Mouse (Mus musculus): ENCODE results near the gene Trhr2.

Trhr2 gene

DNA sequence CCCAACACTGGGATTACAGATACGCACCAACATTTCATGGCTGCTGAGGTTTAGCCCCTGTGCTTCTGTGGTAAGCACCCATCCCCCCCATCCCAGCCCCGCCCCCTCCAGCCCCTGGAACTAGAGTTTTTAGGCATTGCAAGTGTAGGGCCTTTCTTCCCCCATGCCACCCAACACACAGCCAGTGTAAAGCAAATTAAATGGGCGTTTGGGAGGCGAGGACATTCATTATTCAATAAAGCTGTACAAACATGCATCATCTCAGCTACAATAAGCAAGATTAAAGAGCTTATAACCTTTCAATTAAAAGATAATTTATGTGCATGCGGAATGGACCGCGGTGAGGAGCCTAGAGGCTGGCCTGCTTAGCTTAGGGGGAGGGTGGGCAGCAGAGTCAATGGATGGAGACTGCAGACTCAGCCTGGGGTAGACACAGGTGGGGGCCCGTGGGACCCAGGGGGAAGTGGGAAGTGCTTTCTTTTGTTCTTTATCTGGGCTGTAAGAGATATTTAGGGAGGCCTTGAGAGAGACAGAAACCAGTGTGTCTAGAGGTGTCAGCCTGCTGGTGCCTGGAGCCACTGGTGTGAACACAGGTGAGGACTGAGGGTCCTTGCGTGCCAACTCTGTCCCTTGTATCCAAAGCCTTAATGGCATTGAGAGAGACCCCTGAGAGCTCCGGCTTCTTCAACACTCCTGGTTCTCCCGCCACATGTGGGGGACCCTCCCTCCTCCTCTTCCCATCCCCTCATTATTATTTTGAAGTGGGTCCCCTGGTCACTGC is 10.0 kb downstream of the Trhr2 start:
- no peak for DNase-seq

DNA sequence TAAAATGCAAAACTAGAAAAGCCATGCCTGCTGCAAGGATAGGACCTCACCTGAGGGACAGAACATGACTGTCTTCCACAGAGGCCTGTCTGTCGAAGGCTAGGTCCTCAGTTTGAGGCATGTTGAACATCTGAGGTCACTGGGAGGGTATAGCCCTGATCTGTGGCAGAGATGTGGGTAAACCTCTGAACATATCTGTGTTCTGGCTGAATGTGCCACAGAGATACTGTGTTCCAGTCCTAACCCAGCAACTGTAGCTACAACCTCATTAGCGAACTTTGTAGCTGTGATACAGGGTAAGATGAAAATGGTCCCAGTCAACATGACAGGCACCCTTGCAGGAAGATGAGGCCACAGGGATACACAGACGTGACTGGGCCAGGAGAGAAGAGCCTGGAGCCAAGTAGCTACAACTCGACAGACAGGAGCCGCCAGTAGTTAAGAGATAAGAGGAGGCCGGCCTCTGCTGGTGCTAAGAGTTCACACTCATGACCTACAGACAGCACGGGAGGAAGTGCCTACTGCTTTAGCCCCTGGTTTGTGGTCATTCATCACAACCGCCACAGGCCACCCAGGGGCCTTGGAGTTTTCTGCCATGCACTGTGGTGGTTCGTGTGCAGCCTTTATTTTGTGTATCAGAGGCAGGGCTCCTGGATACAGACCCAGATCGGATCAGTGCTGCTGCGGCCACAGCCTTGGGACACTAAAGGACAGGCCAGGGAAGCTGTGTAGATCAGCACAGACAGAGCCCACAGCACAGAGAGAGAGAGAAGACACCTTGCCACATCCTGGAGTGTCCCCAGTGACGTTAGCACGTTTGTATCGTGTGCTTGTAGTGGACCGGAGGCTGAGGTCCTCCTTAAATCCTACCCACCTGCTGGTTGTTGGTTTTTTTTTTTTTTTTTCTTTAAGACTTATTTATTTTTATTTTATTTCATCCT is 10.9 kb downstream of the Trhr2 start:
- DNase-seq = no peak

DNA sequence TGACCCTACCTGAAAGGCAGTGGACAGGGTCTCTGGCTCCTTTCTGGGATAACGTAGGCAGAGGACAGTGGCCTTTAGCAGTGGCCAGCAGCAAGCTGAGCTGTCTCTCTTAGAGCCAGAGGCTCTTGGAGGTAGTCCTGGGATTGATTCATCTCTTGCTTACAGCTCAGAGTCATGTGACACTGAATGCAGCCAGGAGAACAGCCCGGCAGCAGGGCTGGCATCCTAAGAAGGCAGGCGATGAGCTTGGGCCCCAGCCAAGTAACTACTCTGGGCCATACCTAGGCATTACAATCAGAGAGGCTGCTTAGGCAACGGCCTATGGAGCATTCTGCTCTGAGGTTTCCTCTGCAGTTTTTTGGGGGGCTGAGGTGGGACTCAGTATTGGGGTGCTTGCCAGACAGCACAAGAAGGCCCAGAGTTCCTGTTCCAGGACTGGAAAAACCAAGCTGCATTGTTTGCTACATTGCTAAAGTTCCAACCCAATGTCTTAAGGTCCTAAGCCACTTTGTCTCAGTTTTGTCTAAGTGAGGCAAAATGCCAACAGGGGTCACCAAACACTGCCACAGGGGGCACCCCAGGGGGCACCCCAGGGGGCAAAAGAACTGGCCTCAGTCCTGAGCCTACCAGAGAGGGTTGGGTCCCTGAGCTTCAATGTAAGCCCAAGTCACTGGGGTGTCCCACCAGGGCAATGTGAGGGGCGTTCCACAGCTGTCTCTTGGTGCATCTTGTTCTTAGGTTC is 12.6 kb downstream of the Trhr2 start:
- no peak for DNase-seq

- DNase-seq = peak; percentile 25 to 29
Observed at GRCm38 (mm10) chr8:122345181-122346095, 15.1 kb downstream of the Trhr2 start.

GRCm38 (mm10) chr8:122344219-122344618 is 16.3 kb downstream of the Trhr2 start:
- DNase-seq = no peak

DNA sequence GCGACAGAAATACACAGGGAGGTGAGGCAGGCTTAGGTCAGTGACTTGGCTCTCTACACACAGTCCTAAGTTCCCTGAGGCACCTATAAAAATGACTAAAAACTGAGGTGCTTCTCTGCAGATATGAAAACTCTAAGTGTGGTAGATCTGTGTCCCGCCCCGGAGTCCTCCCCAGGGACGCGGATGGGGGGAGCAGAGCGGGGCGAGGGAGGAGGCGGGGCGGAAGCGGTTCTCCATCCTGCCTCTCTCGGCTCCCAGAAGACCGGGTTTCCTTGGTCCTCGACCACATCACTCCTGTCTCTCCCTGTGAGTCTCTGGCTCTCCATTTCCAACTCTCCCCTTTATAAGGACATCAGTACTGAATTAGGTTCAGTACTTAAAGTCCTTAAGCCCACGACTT is 16.8 kb downstream of the Trhr2 start:
- peak; percentile 45 to 56 for DNase-seq

- no peak for DNase-seq
Observed at GRCm38 (mm10) chr8:122343341-122343740, 17.2 kb downstream of the Trhr2 start.

DNA sequence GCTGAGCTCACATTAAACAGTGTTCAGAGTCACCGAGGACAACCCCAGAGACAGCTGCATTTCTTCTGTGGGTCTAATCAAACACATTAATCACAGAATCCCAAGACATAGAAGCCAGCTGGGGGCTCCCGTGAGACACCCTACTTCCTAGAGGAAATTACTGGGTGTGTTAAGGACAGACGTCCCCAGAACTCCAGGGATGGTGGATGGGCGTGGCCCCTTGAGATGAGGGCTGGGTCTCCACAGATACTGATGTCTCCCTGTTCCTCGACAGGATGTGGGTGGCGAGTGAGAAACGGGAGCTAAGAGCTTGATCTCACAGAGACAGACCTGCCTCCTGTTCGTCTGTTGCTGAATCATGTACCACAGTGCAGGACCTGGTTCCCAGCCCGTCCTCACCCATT is 17.7 kb downstream of the Trhr2 start:
- DNase-seq = peak; percentile 14 to 23

GRCm38 (mm10) chr8:122342362-122342761 is 18.2 kb downstream of the Trhr2 start:
- DNase-seq = no peak

- DNase-seq = no peak
Observed at GRCm38 (mm10) chr8:122341790-122342189, 18.8 kb downstream of the Trhr2 start.

- no peak for DNase-seq
Observed at GRCm38 (mm10) chr8:122340761-122341160, 19.8 kb downstream of the Trhr2 start.

DNA sequence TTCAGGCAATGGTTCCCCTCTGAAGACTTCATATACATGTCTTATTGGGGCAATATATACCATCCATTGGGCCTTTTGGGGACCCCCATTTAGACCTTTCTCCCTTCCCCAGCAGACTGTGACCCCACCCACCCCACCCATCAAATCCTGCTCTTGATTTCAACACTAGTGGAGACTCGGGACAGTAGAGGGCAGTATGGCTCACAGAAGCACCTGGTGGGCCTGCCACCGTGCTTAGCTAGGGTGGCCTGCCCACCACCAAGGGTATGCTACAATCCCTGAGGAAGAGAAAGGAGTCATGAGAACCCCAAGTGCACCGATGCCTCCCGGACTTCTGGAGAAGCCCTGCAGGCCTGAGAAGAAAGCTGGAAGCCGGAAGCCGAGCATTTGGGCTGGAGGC is 21.7 kb downstream of the Trhr2 start:
- DNase-seq = no peak

- no peak for DNase-seq
Observed at GRCm38 (mm10) chr8:122336251-122336910, 24.2 kb downstream of the Trhr2 start.

DNA sequence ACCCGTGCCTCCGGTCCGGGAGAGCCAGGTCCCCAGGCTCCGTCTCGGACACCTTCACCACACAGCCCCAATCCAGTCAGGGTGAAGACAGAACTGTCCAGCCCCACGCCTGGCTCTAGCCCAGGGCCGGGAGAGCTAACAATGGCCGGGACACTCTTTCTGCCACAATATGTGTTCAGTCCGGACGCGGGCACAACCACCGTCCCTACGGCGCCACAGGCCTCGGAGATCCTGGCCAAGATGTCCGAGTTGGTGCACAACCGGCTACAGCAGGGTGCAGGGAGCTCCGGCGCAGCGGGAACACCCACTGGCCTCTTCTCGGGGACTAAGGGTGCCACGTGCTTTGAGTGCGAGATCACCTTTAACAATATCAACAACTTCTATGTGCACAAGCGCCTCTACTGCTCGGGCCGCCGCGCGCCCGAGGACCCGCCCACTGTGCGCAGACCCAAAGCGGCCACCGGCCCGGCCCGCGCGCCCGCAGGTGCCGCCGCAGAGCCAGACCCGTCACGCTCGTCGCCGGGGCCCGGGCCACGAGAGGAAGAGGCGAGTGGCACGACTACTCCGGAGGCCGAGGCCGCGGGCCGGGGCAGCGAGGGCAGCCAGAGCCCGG is 24.8 kb downstream of the Trhr2 start:
- DNase-seq = no peak

- DNase-seq = no peak
Observed at GRCm38 (mm10) chr8:122334791-122335490, 25.6 kb downstream of the Trhr2 start.

GRCm38 (mm10) chr8:122333531-122333930 is 27.0 kb downstream of the Trhr2 start:
- no peak for DNase-seq

- peak; percentile 91 for DNase-seq
Observed at GRCm38 (mm10) chr8:122332753-122333506, 27.6 kb downstream of the Trhr2 start.

DNA sequence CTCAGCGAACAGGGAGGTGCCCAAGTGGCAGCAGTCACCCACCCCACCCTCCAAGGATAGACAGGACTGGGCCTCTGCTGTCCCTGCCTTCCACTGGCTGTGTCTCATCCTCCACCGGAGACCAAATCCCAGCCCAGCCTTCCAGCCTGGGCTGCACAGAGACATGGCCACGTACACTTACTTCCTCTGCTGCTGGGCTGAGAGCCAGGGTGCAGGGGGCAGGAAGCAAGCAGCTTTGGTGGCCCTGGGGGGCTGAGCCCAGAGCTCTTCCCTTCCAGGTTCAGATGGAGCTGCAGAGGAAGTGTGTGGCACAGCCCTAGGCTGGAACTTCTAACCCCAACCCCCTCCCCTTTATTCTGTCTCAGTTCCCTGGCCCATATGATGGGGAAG is 29.4 kb downstream of the Trhr2 start:
- no peak for DNase-seq

- DNase-seq = no peak
Observed at GRCm38 (mm10) chr8:122330446-122331133, 30.0 kb downstream of the Trhr2 start.
